ENCODE assay signal across 11 mouse cellular contexts in genomic region chr5:76847106-76847505, GRCm38 (mm10). TPM values are rescaled to one million over a fixed set of nuclear protein-coding genes. Genes with fewer than 3 reads are reported as not detected.
A peak's percentile ranks its signal among the peaks of the same experiment; 100 is the strongest.
DNase-seq lines count a peak whose midpoint lies in the region.
"Had no signal": no experiment of that assay in that cellular context is flagged by ENCODE, and none has a peak within 500 bp of the region (broad histone marks: within the 10 kb centered on the region; RNA-seq: fewer than 3 reads in every experiment).

No protein-coding gene starts in this region.

- peak; percentile 58 for DNase-seq in adrenal gland, adult 2 months
- no peak for DNase-seq in adrenal gland, postnatal 25 days
- DNase-seq in adrenal gland, postnatal 14 days: peak; percentile 26
- no peak for DNase-seq in adrenal gland, postnatal 4 days (ENCODE audit: low spot score in 2 of 2)
- no peak for DNase-seq in heart, adult 8-10 months (ENCODE audit: low spot score)
- DNase-seq: cerebellum, adult 11-12 months; cerebellum, adult 2 months; cerebellum, adult 9-10 months; cerebellum, postnatal 10 days; cerebellum, postnatal 25 days; forebrain, postnatal 0 days had no signal

RNA-seq across cellular contexts. Expression of gene Aasdh, which starts 58.2 kb away (rescaled TPM):
- total RNA-seq in adrenal gland, adult 2 months (2021): 10 to 100 TPM; 15.4 to 16.2 TPM
- polyA plus RNA-seq in adrenal gland, adult 2 months (2012; rRNA removed): 4.6 and 6.1 TPM in 2 replicates
- total RNA-seq in adrenal gland, postnatal 25 days (2021): 24.0 and 32.1 TPM in 2 replicates
- total RNA-seq in adrenal gland, postnatal 14 days (2021): 17.1 and 20.7 TPM in 2 replicates
- total RNA-seq in adrenal gland, postnatal 4 days (2021): 10 to 100 TPM; 23.0 to 25.4 TPM
- 10 to 100 TPM; 12.5 to 23.2 (median 17.8) TPM for total RNA-seq in heart, adult 8-10 months (2022)

Comparison
In these comparisons a context has a peak if more than half of its experiments do, and no peak if none do; other contexts are left out.
1. DNase-seq: peak in adrenal gland, adult 2 months (single experiment) and adrenal gland, postnatal 14 days (single experiment); none in adrenal gland, postnatal 25 days (single experiment), adrenal gland, postnatal 4 days (0 of 2) and heart, adult 8-10 months (single experiment).